Mouse (Mus musculus): ENCODE measurements around the gene Naa50. TPM values are rescaled to one million over a fixed set of nuclear protein-coding genes. Genes with fewer than 3 reads are reported as not detected.

Naa50 gene
- polyA plus RNA-seq, 2 experiments, result 19.1 to 40.6 TPM

- H3K9me3 ChIP-seq (ENCODE audit: control insufficient read depth, low read length), result no peaks in the 10 kb centered on the region
- peak; percentile 85 to 92 (median 89) for DNase-seq (ENCODE audit: low read depth in 3 of 3, low spot score in 3 of 3)
- H3K4me3 ChIP-seq (ENCODE audit: insufficient read depth in 1 of 2, low read depth in 2 of 2, low read length in 2 of 2), result peak overlapping the region; percentile 79 to 93
- H3K9ac ChIP-seq (replicated peaks), result peak overlapping the region; percentile 90
- H3K27me3 ChIP-seq (ENCODE audit: control insufficient read depth, insufficient read depth, low read length), result no peaks in the 10 kb centered on the region
- peaks cover 8 to 10% of the 10 kb centered on the region in 2 experiments for H3K4me1 ChIP-seq (replicated peaks; ENCODE audit: control insufficient read depth in 2 of 2, insufficient read depth in 2 of 2, low read length in 1 of 2)
- peak overlapping the region; percentile 100 for H3K4me2 ChIP-seq (ENCODE audit: low read depth)
- TF ChIP-seq CTCF (IDR thresholded peaks at IDR 0.05; ENCODE audit: low read depth), result no peak
- no peak for TF ChIP-seq EP300 (IDR thresholded peaks at IDR 0.05; ENCODE audit: low read depth)
- ATAC-seq (ENCODE audit: insufficient read depth), result peak; percentile 81
- no peaks in the 10 kb centered on the region for H3K36me3 ChIP-seq (replicated peaks; ENCODE audit: control insufficient read depth, insufficient read depth, low read depth)
- WGBS (ENCODE audit: insufficient replicate concordance), result under 1% methylated on average over 25 of the region's 25 CpGs
- peak overlapping the region; percentile 97 for H3K27ac ChIP-seq
These were observed 573 bp upstream of the Naa50 start for GRCm38 (mm10) chr16:44138979-44139535.

GRCm38 (mm10) chr16:44140186-44140787 lies 657 bp downstream of the Naa50 start:
- Histone ChIP-seq H3K36me3 (replicated peaks; ENCODE audit: control insufficient read depth, insufficient read depth, low read depth) (peaks cover 3% of the 10 kb centered on the region; the same call in 1 of the 2 replicates), H3K27me3 (ENCODE audit: control insufficient read depth, insufficient read depth, low read length) (no peaks in the 10 kb centered on the region), H3K9ac (replicated peaks) (peak overlapping the region; percentile 92), H3K4me1 (replicated peaks; ENCODE audit: control insufficient read depth in 2 of 2, insufficient read depth in 2 of 2, low read length in 1 of 2) (peaks cover 8 to 10% of the 10 kb centered on the region in 2 experiments), H3K4me2 (ENCODE audit: low read depth) (peak overlapping the region; percentile 100), H3K4me3 (ENCODE audit: insufficient read depth in 1 of 2, low read depth in 2 of 2, low read length in 2 of 2) (peak overlapping the region; percentile 92 to 93), H3K9me3 (ENCODE audit: control insufficient read depth, low read length) (no peaks in the 10 kb centered on the region), H3K27ac (peak overlapping the region; percentile 97)
- DNase-seq (ENCODE audit: low read depth in 3 of 3, low spot score in 3 of 3) (peak; percentile 70 to 79 (median 76)), ATAC-seq (ENCODE audit: insufficient read depth) (peak; percentile 68)
- TF ChIP-seq EP300 (IDR thresholded peaks at IDR 0.05; ENCODE audit: low read depth) (no peak), CTCF (IDR thresholded peaks at IDR 0.05; ENCODE audit: low read depth) (peak; percentile 74)
- WGBS (ENCODE audit: insufficient replicate concordance), result under 1% methylated on average over 43 of the region's 44 CpGs

GRCm38 (mm10) chr16:44141483-44141882 lies 1.9 kb downstream of the Naa50 start:
- no peak for ATAC-seq (ENCODE audit: insufficient read depth)
- Histone ChIP-seq H3K4me1 (replicated peaks; ENCODE audit: control insufficient read depth in 2 of 2, insufficient read depth in 2 of 2, low read length in 1 of 2) (peaks cover 8 to 10% of the 10 kb centered on the region in 2 experiments), H3K9ac (replicated peaks) (peak overlapping the region; percentile 38; the same call in 1 of the 2 replicates), H3K4me2 (ENCODE audit: low read depth) (peak overlapping the region; percentile 100), H3K4me3 (ENCODE audit: insufficient read depth in 1 of 2, low read depth in 2 of 2, low read length in 2 of 2) (peak overlapping the region; percentile 41 to 93), H3K36me3 (replicated peaks; ENCODE audit: control insufficient read depth, insufficient read depth, low read depth) (peaks cover 3% of the 10 kb centered on the region; the same call in 1 of the 2 replicates), H3K27ac (no peak overlapping the region; the same call in 1 of the 2 replicates), H3K27me3 (ENCODE audit: control insufficient read depth, insufficient read depth, low read length) (no peaks in the 10 kb centered on the region), H3K9me3 (ENCODE audit: control insufficient read depth, low read length) (no peaks in the 10 kb centered on the region)
- WGBS (ENCODE audit: insufficient replicate concordance), result 42% methylated on average over 6 of the region's 6 CpGs
- TF ChIP-seq CTCF (IDR thresholded peaks at IDR 0.05; ENCODE audit: low read depth) (no peak), EP300 (IDR thresholded peaks at IDR 0.05; ENCODE audit: low read depth) (no peak)
- DNase-seq (ENCODE audit: low read depth in 3 of 3, low spot score in 3 of 3), result no peak

- ATAC-seq (ENCODE audit: insufficient read depth) (no peak), DNase-seq (ENCODE audit: low read depth in 3 of 3, low spot score in 3 of 3) (no peak)
- H3K27ac ChIP-seq, result no peak overlapping the region
- no peak for TF ChIP-seq EP300 (IDR thresholded peaks at IDR 0.05; ENCODE audit: low read depth)
- TF ChIP-seq CTCF (IDR thresholded peaks at IDR 0.05; ENCODE audit: low read depth), result peak; percentile 18; the same call in 1 of the 2 replicates
- H3K36me3 ChIP-seq (replicated peaks; ENCODE audit: control insufficient read depth, insufficient read depth, low read depth), result peaks cover 3% of the 10 kb centered on the region; the same call in 1 of the 2 replicates
- 76% methylated on average over 1 of the region's 1 CpGs for WGBS (ENCODE audit: insufficient replicate concordance)
- H3K9ac ChIP-seq (replicated peaks), result no peak overlapping the region
- no peaks in the 10 kb centered on the region for H3K9me3 ChIP-seq (ENCODE audit: control insufficient read depth, low read length)
- no peak overlapping the region for H3K4me2 ChIP-seq (ENCODE audit: low read depth)
- no peaks in the 10 kb centered on the region for H3K27me3 ChIP-seq (ENCODE audit: control insufficient read depth, insufficient read depth, low read length)
- H3K4me1 ChIP-seq (replicated peaks; ENCODE audit: control insufficient read depth in 2 of 2, insufficient read depth in 2 of 2, low read length in 1 of 2), result no peaks in the 10 kb centered on the region; a peak in 1 of 4 replicates
- no peak overlapping the region for H3K4me3 ChIP-seq (ENCODE audit: insufficient read depth in 1 of 2, low read depth in 2 of 2, low read length in 2 of 2)
These were observed 9.6 kb downstream of the Naa50 start for GRCm38 (mm10) chr16:44149002-44149767.

All from liver, embryonic 14.5 days (tissue).